Mouse (Mus musculus) cerebellum, adult (tissue): ENCODE data around the gene Nek5.

ENCODE experiments used
- ATAC-seq: cut with Nextera tagmentation; 2 replicates; pipeline ENCODE4 v1.9.2; 2017; ENCODE audit warnings: mild to moderate bottlenecking, moderate library complexity, mixed read lengths; ENCODE audit not compliant: insufficient number of reproducible peaks, low FRiP score, low TSS enrichment

Gene Nek5

GRCm38 (mm10) chr8:22091568-22091967 is 33.3 kb downstream of the Nek5 start:
- no peak for ATAC-seq

GRCm38 (mm10) chr8:22089226-22089625 is 35.6 kb downstream of the Nek5 start:
- no peak for ATAC-seq

- no peak for ATAC-seq
Observed at GRCm38 (mm10) chr8:22079313-22080007, 45.4 kb downstream of the Nek5 start.

GRCm38 (mm10) chr8:22061126-22061525 is 63.7 kb downstream of the Nek5 start:
- no peak for ATAC-seq

GRCm38 (mm10) chr8:22060446-22060889 is 64.4 kb downstream of the Nek5 start, which contains the start of gene Alg11:
Gene Alg11, plus strand, starts transcription at chr8:22060721.
- ATAC-seq, result peak; percentile 99

GRCm38 (mm10) chr8:22059821-22060445 is 64.9 kb downstream of the Nek5 start, which contains the start of gene Atp7b:
Gene Atp7b, minus strand, starts transcription at chr8:22060305.
- peak; percentile 64 for ATAC-seq

DNA sequence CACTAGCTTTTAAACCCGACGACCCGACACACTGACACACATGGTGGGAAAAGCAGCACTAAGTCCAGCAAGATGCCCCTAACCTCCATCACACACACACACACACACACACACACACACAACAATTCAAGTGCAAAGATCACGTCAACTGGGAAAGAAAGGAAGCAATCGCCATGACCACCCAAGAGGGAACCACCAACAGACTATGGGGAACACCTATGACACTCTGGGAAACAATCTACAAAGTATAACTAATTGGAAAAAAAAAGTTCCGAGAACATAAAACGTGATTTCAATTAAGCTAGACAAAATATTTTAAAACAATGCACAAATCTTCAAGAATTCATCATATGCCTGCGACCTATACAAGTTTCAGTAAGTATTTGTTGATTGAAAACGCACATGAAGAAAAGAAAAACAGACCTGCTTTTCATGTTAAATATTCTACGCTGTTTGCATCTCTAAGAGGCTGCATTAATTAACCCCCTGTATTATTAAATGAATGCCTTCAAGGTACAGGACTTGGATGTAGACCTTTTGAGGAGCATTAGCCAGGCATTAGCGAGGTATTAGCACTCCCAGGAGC is 65.6 kb downstream of the Nek5 start:
- no peak for ATAC-seq

DNA sequence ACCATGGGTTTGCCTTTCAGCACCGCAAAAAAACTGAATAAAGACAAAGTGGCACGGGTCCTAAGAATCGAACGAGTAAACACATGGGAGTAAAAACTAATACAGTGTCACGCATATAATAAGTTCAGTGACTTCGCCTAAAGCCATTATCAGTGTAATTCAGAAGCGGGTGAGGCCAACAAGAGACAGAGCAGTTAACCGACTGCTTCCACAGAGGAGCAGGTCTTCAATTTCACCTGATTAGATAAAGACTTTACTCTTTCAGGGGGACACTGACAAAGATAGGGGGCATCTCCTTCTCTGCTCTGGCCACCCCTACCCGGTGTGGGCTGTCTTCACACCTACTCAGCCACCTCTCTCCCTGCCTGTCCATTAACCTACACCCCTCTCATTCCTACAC is 66.5 kb downstream of the Nek5 start:
- no peak for ATAC-seq

DNA sequence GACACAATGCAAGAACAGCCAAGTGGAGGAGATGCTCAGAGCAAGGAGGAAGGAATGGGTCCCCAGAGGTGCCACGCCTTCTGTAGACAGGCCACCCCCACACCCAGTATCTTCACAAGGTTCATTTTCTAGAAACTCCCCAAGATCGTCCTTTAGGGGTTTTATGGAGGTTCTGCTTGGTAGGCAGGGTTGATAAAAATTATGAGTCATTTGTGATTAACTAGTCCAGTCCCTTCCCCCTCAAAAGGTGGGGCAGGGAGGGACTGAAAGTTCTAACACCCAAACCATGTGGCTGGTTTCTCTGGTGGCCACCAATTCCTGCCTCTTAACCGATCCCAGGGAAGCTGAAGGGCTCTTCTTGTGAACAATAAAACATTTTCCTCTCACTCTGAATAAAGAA is 68.0 kb downstream of the Nek5 start:
- ATAC-seq, result no peak

- ATAC-seq, result no peak
Observed at GRCm38 (mm10) chr8:22055492-22055877, 69.4 kb downstream of the Nek5 start.

DNA sequence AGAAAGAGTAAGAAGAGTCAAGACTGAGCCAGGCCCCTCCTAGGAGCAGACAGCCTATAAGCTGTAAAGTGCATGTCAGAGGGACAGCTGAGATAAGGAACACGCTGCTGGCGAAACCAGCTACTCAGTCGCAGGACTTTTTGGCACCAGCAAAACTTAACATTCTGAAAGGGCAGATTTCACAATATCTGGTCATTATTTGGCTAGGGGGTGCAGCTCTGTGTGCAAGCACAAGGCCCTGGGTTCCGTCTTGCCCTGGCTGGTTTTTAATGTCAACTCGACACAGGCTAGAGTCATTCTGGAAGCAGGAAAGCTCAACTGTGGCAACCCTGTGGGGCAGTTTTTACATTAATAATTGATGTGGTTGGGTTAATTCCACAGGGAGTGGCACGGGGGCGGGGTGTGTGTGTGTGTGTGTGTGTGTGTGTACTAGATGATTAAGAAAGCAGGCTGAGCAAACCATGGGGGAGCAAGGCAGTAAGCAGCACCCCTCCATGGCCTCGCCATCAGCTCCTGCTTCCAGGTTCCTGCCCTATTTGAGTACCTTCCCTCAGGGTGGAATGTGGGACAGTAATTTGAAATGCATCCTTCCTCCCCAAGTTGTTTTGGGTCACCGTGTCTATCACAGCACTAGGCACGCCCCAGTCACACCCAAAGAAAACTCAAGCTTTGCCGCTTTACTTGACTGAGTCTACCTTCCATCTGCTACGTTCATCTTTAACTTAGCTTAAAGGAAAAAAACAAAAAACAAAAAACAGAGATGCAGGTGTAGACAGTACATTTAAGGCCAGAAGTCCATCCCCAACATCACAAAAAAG is 70.0 kb downstream of the Nek5 start:
- ATAC-seq, result no peak

DNA sequence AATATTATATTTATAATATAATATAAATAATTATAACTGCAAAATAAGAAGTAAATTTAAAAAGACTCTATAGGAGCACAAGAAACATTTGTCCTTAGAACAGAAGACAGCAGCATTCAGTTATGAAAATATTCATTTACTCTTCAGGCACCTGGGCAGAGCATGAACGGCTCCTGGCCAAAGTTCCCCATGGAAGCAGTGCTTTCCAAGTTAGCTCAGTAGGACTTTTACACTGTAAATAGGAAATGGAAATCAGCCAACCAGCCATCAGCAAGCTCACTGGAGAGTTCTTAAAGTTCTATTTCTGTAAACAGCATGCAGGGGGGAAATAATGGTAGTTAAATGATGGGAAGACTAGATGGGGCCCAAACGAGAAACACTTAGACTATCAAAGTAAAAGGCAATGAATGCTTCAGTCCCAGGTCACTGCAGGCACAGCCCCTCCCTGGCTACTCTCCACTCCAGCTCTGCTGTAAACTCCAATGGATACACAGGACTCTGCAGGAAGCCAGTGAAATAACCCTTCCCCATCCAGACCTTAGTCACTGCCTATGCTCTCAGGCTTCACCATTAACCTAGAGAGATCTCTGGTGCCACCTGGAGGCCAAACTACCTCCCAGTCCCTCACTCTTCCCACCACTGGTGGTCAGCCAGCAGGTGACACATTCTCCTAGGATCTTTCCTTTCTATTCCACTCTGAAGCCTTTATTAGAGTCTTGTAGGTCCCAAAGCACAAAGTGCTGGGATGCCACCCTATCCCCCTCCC is 77.0 kb downstream of the Nek5 start:
- peak; percentile 82 for ATAC-seq

DNA sequence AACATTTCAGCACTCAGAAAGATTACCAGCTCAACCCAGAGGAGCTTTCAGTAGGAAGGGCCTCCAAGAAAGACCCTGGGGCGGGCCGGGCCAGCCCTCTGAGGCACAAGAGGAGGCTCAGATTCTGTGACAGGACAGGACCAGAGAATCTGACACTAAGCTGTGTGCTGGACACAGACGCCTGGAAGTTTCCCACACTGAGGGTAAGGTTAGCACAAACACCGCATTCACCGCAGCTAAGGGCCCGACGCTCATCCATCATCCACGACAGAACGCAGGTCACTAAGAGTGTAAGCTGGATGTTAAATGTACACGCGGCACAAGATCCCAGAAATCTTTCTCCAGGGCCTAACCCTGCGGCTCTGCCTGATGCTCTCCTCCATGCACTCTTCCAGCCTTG is 81.1 kb downstream of the Nek5 start:
- no peak for ATAC-seq

DNA sequence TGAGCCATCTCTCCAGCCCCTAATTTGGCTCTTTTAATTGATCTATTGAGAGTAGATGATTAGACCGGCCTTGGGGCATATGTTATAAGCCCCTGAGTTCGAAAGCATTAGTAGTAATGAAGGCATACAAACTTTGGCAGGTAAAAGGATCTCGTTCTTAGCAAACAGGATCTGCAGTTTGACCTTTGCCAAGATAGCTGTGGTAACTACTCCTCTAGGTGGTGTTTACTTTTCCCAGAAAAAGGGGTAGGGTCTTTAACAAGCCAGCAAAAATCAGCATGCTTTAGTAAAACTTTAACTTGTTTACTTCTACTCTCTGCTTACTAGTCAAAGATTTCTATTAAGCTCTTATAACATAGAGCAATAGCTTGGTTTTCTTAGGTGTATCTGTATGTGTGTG is 82.3 kb downstream of the Nek5 start:
- no peak for ATAC-seq

DNA sequence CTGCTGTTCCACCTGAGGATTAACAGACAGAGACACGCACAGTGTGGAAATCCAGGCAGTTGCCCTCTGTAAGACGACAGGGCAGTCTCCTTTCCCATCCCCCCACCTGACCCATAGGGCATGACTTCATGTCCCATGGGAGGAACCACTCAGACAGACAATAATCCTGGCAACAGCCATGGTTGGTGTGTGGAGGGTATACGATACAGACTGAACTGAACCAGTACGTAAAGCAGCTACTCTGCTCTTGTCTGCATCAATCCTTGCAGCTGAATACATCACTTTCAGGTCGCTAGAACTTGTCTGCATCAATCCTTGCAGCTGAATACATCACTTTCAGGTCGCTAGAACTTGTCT is 84.7 kb downstream of the Nek5 start:
- ATAC-seq, result no peak

DNA sequence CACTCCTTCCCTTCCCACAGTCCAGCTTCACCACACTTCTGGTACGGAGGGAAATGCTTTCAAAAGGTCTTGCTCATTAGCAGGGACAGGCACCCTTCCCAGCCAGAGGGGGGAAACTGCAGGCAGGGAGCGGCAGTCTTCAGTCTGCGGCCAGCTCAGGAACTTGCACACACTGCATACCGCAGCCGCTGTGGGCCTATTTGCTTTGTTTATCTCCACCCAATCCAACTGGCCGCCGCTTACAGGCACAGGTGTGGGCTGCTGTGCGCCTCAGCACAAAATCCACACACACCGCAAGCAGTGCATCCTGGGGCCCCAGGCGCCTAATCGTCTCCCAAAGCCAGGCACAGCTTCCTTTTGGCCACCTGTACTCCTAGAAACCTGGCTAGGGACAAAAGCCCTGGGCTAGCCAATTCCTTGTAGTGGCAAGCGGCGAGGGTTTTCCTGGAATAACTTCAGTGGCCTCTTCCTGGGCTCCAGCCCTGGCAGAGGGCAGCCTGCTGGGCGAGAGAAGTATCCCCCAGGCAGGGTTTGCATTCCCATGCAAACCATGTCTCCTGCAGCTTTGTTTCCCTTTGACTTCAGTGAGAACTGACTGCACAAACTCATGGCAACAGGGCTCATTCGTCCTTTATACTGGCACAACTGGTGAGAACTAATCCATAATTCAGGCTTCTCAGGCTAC is 85.2 kb downstream of the Nek5 start:
- no peak for ATAC-seq

- ATAC-seq, result 0 out of 2 replicates have a peak, but pooled peaks have one; percentile 53
Observed at GRCm38 (mm10) chr8:22037022-22037421, 87.8 kb downstream of the Nek5 start.

DNA sequence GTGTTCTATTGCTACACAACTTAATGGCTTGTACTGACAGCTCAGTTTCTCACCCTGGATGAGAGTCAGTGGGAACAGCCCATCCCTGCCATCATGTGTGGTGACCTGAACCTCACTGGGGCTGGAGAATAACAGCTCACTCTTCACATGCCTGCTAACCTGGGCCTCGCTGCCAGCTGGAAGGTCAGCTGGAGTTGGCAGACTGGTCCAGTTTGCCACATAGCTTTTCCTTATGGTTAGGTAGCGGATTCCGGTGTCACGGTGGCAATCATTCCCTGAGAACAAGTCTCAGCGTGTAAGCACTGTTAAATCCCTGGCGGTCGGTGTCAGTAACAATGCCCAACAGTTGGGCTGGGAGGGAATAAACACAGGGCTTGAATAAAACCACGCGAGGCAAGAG is 88.7 kb downstream of the Nek5 start:
- peak; percentile 46 for ATAC-seq

GRCm38 (mm10) chr8:22030990-22031389 is 93.9 kb downstream of the Nek5 start:
- ATAC-seq, result no peak

DNA sequence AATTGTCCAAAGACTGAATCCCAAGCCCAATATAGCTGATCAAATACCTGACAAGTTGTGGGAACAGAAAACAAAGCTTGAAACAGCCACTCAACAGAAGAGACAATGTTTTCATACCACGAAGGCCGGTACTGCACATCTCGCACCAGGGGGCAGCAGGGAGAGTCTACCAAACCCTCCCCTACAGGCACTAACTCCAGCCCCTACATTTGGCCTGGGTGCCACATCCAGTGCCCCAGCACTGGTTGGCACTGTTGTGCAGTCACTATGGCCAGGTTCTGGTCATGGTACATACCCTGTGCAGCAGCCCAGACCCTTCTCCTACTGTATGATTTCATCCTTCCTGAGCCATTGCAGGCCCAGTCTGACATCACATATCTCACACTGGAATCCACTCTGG is 95.9 kb downstream of the Nek5 start:
- no peak for ATAC-seq
